Mouse (Mus musculus) midbrain, embryonic 13.5 days (tissue): ENCODE data around the gene Wbp1l. TPM values are rescaled to one million over a fixed set of nuclear protein-coding genes. Genes with fewer than 3 reads are reported as not detected.

Experiments used
- ATAC-seq: fragments of 200-750 bp; cut with Nextera tagmentation; 2 replicates; pipeline ENCODE4 v1.8.0; 2017; ENCODE audit warnings: mild to moderate bottlenecking, moderate TSS enrichment, moderate library complexity
- H3K27ac ChIP-seq: fragments of 300-500 bp; sonication (generic); 2 replicates; pipeline ENCODE4 v1.5.1; 2015; ENCODE audit warnings: inconsistent platforms, mild to moderate bottlenecking, moderate library complexity
- H3K27me3 ChIP-seq: fragments of 300-500 bp; sonication (generic); 2 replicates; pipeline ENCODE4 v1.6.1; 2015; ENCODE audit warnings: mild to moderate bottlenecking, inconsistent platforms
- H3K36me3 ChIP-seq: fragments of 300-500 bp; sonication (generic); 2 replicates; pipeline ENCODE4 v1.6.1; 2015; ENCODE audit warnings: mild to moderate bottlenecking, inconsistent platforms
- H3K4me1 ChIP-seq: fragments of 300-500 bp; sonication (generic); replicated peaks from 2 replicates; pipeline ENCODE4 v1.6.1; 2015; ENCODE audit warnings: inconsistent platforms
- H3K4me2 ChIP-seq: fragments of 300-500 bp; sonication (generic); replicated peaks from 2 replicates; pipeline ENCODE4 v1.6.1; 2015; ENCODE audit warnings: moderate library complexity, mild to moderate bottlenecking, inconsistent platforms
- H3K4me3 ChIP-seq: fragments of 300-500 bp; sonication (generic); replicated peaks from 2 replicates; pipeline ENCODE4 v1.5.1; 2015; ENCODE audit warnings: mild to moderate bottlenecking, inconsistent platforms
- H3K9ac ChIP-seq: fragments of 300-500 bp; sonication (generic); replicated peaks from 2 replicates; pipeline ENCODE4 v1.6.1; 2015; ENCODE audit warnings: mild to moderate bottlenecking, inconsistent platforms
- H3K9me3 ChIP-seq: fragments of 300-500 bp; sonication (generic); 2 replicates; pipeline ENCODE4 v1.6.1; 2016; ENCODE audit warnings: mild to moderate bottlenecking, inconsistent platforms
- WGBS: fragments of 180-500 bp; shearing (Covaris S2); methylation state at CpG from one replicate; pipeline ENCODE4 v1.1.7; 2015; 5-methylcytosine and 5-hydroxymethylcytosine counted together
- polyA plus RNA-seq: library from polyadenylated mRNA; unstranded; fragments of >200 nt; fragmentation: Nextera tagmentation; extraction: Ambion mirVana; gene quantifications from 2 replicates; pipeline ENCODE4 v1.2.1, GENCODE M21; 2015

Wbp1l gene
- polyA plus RNA-seq, 1 experiment from 2014 or later, result 41.9 TPM

DNA sequence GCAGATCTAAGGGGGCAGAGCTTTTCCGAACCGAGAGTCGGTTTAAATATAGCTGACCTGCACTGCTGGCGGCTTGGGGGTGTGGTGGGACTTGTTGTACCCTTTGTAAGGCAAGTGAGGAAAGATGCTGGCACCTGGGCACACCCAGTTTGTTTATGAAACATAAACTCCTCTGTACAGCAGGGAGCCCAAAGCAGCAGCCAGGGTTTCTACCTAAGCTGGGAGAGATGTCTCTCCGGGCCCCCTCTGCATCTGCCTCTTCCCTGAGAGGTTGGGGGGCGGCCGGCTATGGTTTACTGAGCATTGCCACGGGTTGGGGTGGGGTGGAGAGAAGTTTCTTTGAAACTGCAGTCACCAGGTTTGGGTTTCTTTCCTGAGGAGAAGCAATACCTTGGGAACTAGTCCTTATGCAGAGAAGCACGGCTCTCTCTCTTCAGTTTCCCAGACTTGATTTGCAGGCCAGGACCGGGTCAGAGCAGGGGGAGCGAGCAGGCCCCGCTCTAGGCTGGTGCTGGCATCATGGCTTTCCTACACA is 23.8 kb downstream of the Wbp1l start:
- Histone ChIP-seq H3K4me2 (peak overlapping the region; percentile 40), H3K36me3 (peaks cover 16% of the 10 kb centered on the region), H3K27me3 (no peaks in the 10 kb centered on the region), H3K4me1 (peaks cover 77% of the 10 kb centered on the region), H3K4me3 (no peak overlapping the region), H3K9ac (peak overlapping the region; percentile 52; the same call in 1 of the 2 replicates), H3K9me3 (no peaks in the 10 kb centered on the region), H3K27ac (0 out of 2 replicates have a peak overlapping the region, but pooled peaks have one; percentile 9)
- 33% methylated on average over 12 of the region's 12 CpGs for whole genome bisulfite sequencing
- no peak for ATAC-seq

DNA sequence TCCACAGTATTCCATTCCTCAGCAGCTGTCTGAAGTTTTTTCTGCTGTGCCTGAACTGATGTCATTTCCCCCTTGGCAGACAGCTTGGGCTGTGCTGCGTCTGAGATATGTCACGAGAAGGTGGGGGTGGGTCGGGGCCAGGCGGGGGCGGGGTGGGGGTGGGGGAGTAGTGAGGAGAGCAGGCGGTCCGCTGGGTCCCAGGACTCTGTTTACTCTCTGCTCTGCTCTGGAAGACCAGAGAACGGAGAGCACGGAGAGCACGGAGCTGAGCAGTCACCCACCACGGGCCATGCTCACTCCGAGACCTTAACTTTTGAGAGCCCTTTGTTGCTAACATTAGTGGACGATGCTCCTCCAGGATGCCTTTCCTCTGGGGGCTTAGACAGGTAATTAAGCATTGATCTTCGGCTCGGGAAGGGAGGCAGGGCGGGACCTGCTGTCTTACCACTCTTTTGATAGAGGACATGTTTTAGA is 24.3 kb downstream of the Wbp1l start:
- WGBS, result 2% methylated on average over 15 of the region's 16 CpGs
- peak overlapping the region; percentile 52 for H3K9ac ChIP-seq
- H3K9me3 ChIP-seq, result no peaks in the 10 kb centered on the region
- peak; percentile 55 for ATAC-seq
- H3K4me1 ChIP-seq, result peaks cover 76% of the 10 kb centered on the region
- peak overlapping the region; percentile 10 for H3K27ac ChIP-seq
- H3K4me3 ChIP-seq, result peak overlapping the region; percentile 9; the same call in 1 of the 2 replicates
- H3K4me2 ChIP-seq, result peak overlapping the region; percentile 40
- H3K27me3 ChIP-seq, result no peaks in the 10 kb centered on the region
- H3K36me3 ChIP-seq, result peaks cover 18% of the 10 kb centered on the region

GRCm38 (mm10) chr19:46623790-46624772 is 25.2 kb downstream of the Wbp1l start:
- 25% methylated on average over 19 of the region's 19 CpGs for WGBS
- no peaks in the 10 kb centered on the region for H3K9me3 ChIP-seq
- H3K4me1 ChIP-seq, result peaks cover 67% of the 10 kb centered on the region
- H3K4me3 ChIP-seq, result peak overlapping the region; percentile 11; the same call in 1 of the 2 replicates
- no peaks in the 10 kb centered on the region for H3K27me3 ChIP-seq
- peaks cover 16% of the 10 kb centered on the region for H3K36me3 ChIP-seq
- H3K4me2 ChIP-seq, result peak overlapping the region; percentile 40
- H3K27ac ChIP-seq, result peak overlapping the region; percentile 35
- H3K9ac ChIP-seq, result peak overlapping the region; percentile 52
- peak; percentile 29 for ATAC-seq

GRCm38 (mm10) chr19:46625015-46625414 is 26.1 kb downstream of the Wbp1l start:
- no peak overlapping the region for H3K4me3 ChIP-seq
- H3K4me2 ChIP-seq, result no peak overlapping the region
- H3K9me3 ChIP-seq, result no peaks in the 10 kb centered on the region
- H3K9ac ChIP-seq, result no peak overlapping the region
- no peak for ATAC-seq
- peaks cover 16% of the 10 kb centered on the region for H3K36me3 ChIP-seq
- no peak overlapping the region for H3K27ac ChIP-seq
- H3K27me3 ChIP-seq, result no peaks in the 10 kb centered on the region
- peaks cover 58% of the 10 kb centered on the region for H3K4me1 ChIP-seq
- 96% methylated on average over 12 of the region's 12 CpGs for WGBS

DNA sequence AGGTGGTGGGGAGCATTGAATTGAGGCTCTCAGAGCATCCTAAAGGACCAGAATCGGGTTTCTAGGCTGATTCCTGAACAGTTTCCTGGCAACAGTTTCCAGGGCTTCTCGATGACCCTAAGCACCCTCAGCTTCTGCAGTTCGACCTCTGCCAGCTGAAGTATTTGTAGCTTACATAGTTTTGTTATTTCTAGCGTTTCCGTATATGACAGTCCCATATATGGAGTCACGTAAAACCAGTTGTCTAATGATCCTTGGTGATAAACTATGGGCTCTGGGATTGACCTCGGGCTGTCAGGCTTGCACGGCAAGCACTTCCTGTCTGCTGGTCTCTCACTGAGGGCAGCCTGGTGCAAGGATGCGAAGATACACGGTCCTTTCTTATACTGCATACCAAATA is 26.6 kb downstream of the Wbp1l start:
- H3K9ac ChIP-seq, result no peak overlapping the region
- 78% methylated on average over 10 of the region's 10 CpGs for WGBS
- no peak for ATAC-seq
- no peak overlapping the region for H3K27ac ChIP-seq
- peaks cover 53% of the 10 kb centered on the region for H3K4me1 ChIP-seq
- H3K27me3 ChIP-seq, result no peaks in the 10 kb centered on the region
- H3K4me3 ChIP-seq, result no peak overlapping the region
- peaks cover 16% of the 10 kb centered on the region for H3K36me3 ChIP-seq
- no peaks in the 10 kb centered on the region for H3K9me3 ChIP-seq
- no peak overlapping the region for H3K4me2 ChIP-seq

DNA sequence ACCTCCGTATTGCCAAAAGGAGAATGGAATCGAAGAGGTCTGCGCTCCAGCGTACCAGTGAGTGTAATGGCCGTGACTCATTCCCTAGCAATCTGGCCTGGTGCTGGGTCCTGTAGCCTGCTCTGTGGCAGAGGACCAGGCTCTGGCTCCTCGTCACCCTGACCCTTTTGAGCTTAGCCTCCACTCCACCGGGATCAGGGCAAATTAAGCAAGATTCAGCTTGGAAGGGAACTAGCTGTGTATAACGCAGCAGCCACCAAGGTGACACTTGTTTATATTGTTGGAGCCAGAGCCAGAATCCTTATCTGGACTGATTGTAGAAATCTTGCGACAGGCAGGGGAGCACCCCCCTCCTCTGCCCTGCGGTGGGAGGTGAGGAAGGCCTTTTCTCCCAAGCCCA is 29.5 kb downstream of the Wbp1l start:
- H3K4me3 ChIP-seq, result no peak overlapping the region
- no peak overlapping the region for H3K4me2 ChIP-seq
- WGBS, result 84% methylated on average over 10 of the region's 10 CpGs
- no peak overlapping the region; the same call in 1 of the 2 replicates for H3K9ac ChIP-seq
- H3K4me1 ChIP-seq, result peaks cover 24% of the 10 kb centered on the region
- no peak for ATAC-seq
- no peaks in the 10 kb centered on the region for H3K9me3 ChIP-seq
- H3K27ac ChIP-seq, result no peak overlapping the region
- no peaks in the 10 kb centered on the region for H3K27me3 ChIP-seq
- H3K36me3 ChIP-seq, result peaks cover 19% of the 10 kb centered on the region

GRCm38 (mm10) chr19:46629807-46630206 is 30.9 kb downstream of the Wbp1l start:
- H3K9me3 ChIP-seq, result no peaks in the 10 kb centered on the region
- no peak for ATAC-seq
- WGBS, result 74% methylated on average over 9 of the region's 9 CpGs
- no peaks in the 10 kb centered on the region for H3K27me3 ChIP-seq
- no peak overlapping the region for H3K4me3 ChIP-seq
- H3K27ac ChIP-seq, result no peak overlapping the region
- peaks cover 10% of the 10 kb centered on the region for H3K4me1 ChIP-seq
- H3K4me2 ChIP-seq, result no peak overlapping the region
- no peak overlapping the region for H3K9ac ChIP-seq
- peaks cover 17% of the 10 kb centered on the region for H3K36me3 ChIP-seq

- H3K27ac ChIP-seq, result no peak overlapping the region
- H3K9me3 ChIP-seq, result no peaks in the 10 kb centered on the region
- 73% methylated on average over 9 of the region's 9 CpGs for WGBS
- H3K9ac ChIP-seq, result no peak overlapping the region
- H3K4me1 ChIP-seq, result peaks cover 15% of the 10 kb centered on the region
- H3K4me2 ChIP-seq, result no peak overlapping the region
- 0 out of 2 replicates have a peak, but pooled peaks cover 7% of the 10 kb centered on the region for H3K36me3 ChIP-seq
- ATAC-seq, result no peak
- no peaks in the 10 kb centered on the region for H3K27me3 ChIP-seq
- H3K4me3 ChIP-seq, result no peak overlapping the region
These were observed 32.8 kb downstream of the Wbp1l start for GRCm38 (mm10) chr19:46631637-46632036.

DNA sequence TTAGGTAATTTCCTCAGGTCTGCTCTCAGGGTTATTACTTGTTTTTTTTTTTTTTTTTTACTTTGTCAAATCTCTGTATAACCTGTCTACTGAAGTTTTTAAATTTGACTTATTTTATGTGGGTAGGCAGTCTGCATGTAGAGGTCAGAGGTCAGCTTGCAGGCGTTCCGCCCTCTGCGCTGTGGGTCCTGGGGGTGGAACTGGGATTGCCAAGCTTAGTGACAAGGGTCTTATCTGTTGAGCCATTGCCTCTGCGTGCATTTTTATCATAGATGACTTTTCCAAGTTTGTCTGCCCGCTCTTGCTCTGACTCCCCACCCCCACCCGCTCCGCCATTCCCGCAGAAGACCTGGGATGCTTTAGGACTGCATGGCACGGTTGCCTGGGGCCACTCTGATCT is 36.9 kb downstream of the Wbp1l start:
- ATAC-seq, result no peak
- WGBS, result 61% methylated on average over 9 of the region's 9 CpGs

GRCm38 (mm10) chr19:46637598-46637997 is 38.7 kb downstream of the Wbp1l start:
- H3K36me3 ChIP-seq, result peaks cover 10% of the 10 kb centered on the region
- no peak overlapping the region for H3K4me2 ChIP-seq
- no peak overlapping the region; the same call in 1 of the 2 replicates for H3K27ac ChIP-seq
- H3K4me1 ChIP-seq, result peaks cover 32% of the 10 kb centered on the region
- H3K4me3 ChIP-seq, result no peak overlapping the region
- no peak overlapping the region for H3K9ac ChIP-seq
- no peaks in the 10 kb centered on the region for H3K27me3 ChIP-seq
- ATAC-seq, result no peak
- 78% methylated on average over 6 of the region's 6 CpGs for whole genome bisulfite sequencing
- no peaks in the 10 kb centered on the region for H3K9me3 ChIP-seq

More for the DNA sequence above, 36.9 kb downstream of the Wbp1l start:
- Histone ChIP-seq H3K9me3 (no peaks in the 10 kb centered on the region), H3K36me3 (peaks cover 12% of the 10 kb centered on the region), H3K27me3 (no peaks in the 10 kb centered on the region), H3K27ac (no peak overlapping the region), H3K4me1 (peaks cover 13% of the 10 kb centered on the region; the same call in 1 of the 2 replicates), H3K4me3 (no peak overlapping the region), H3K4me2 (no peak overlapping the region), H3K9ac (no peak overlapping the region)

GRCm38 (mm10) chr19:46639053-46639452 is 40.2 kb downstream of the Wbp1l start:
- no peak overlapping the region for H3K4me3 ChIP-seq
- no peak overlapping the region for H3K9ac ChIP-seq
- H3K27ac ChIP-seq, result no peak overlapping the region
- ATAC-seq, result no peak
- no peak overlapping the region for H3K4me2 ChIP-seq
- H3K27me3 ChIP-seq, result no peaks in the 10 kb centered on the region
- H3K9me3 ChIP-seq, result no peaks in the 10 kb centered on the region
- H3K4me1 ChIP-seq, result peaks cover 46% of the 10 kb centered on the region
- peaks cover 9% of the 10 kb centered on the region for H3K36me3 ChIP-seq

GRCm38 (mm10) chr19:46639496-46639895 is 40.6 kb downstream of the Wbp1l start:
- H3K4me2 ChIP-seq, result no peak overlapping the region
- H3K4me3 ChIP-seq, result no peak overlapping the region
- H3K9ac ChIP-seq, result no peak overlapping the region
- peaks cover 10% of the 10 kb centered on the region for H3K36me3 ChIP-seq
- no peaks in the 10 kb centered on the region for H3K27me3 ChIP-seq
- WGBS, result 94% methylated on average over 14 of the region's 14 CpGs
- no peak for ATAC-seq
- H3K9me3 ChIP-seq, result no peaks in the 10 kb centered on the region
- H3K4me1 ChIP-seq, result peaks cover 51% of the 10 kb centered on the region
- no peak overlapping the region for H3K27ac ChIP-seq
